Mouse (Mus musculus): ENCODE measurements around the gene Dgkh.

- TF ChIP-seq EP300 (IDR thresholded peaks at IDR 0.05; ENCODE audit: low read depth) (no peak), CTCF (IDR thresholded peaks at IDR 0.05; ENCODE audit: low read depth) (no peak)
Observed at GRCm38 (mm10) chr14:78710647-78711046, 21.9 kb downstream of the Dgkh start.

All from liver, postnatal 0 days (tissue).